Mouse (Mus musculus): ENCODE measurements around the gene Ring1. TPM values are rescaled to one million over a fixed set of nuclear protein-coding genes. Genes with fewer than 3 reads are reported as not detected.

Ring1 gene
- 1.3 TPM for polyA plus RNA-seq (2014; fragmentation: Illumina TruSeq; extraction: RNeasy Lipid Tissue Mini Kit (QIAGEN cat#74804); ENCODE audit: low read depth, low replicate concordance)

GRCm38 (mm10) chr17:34024317-34024821 lies at the start of gene Ring1:
Ring1 (minus strand) TSS chr17:34024680.

GRCm38 (mm10) chr17:34038878-34039561 lies 14.5 kb upstream of the Ring1 start, which contains the start of gene Col11a2:
Col11a2 (plus strand) TSS chr17:34039437.

GRCm38 (mm10) chr17:34031465-34032173 lies 7.1 kb upstream of the Ring1 start, which contains the start of the genes Slc39a7 and Rxrb:
Slc39a7 (minus strand) TSS chr17:34031682.
Rxrb (plus strand) TSS chr17:34031812.

GRCm38 (mm10) chr17:34027656-34028223 lies 3.3 kb upstream of the Ring1 start, which contains the start of gene H2-Ke6:
H2-Ke6 (minus strand) TSS chr17:34028060.

GRCm38 (mm10) chr17:34000150-34000537 lies 24.3 kb downstream of the Ring1 start, which contains the start of gene H2-K1:
H2-K1 (minus strand) TSS chr17:34000347.

Other genes starting within 250 kb of the Ring1 start
- gene Angptl4, start 242.8 kb downstream of the Ring1 start, polyA plus RNA-seq (2014; fragmentation: Illumina TruSeq; extraction: RNeasy Lipid Tissue Mini Kit (QIAGEN cat#74804); ENCODE audit: low read depth, low replicate concordance) = 0.36 TPM
- 15.3 TPM for gene Kank3, start 214.2 kb downstream of the Ring1 start, polyA plus RNA-seq (2014; fragmentation: Illumina TruSeq; extraction: RNeasy Lipid Tissue Mini Kit (QIAGEN cat#74804); ENCODE audit: low read depth, low replicate concordance)
- 54.7 TPM for gene Rps28, start 200.1 kb downstream of the Ring1 start, polyA plus RNA-seq (2014; fragmentation: Illumina TruSeq; extraction: RNeasy Lipid Tissue Mini Kit (QIAGEN cat#74804); ENCODE audit: low read depth, low replicate concordance)
- gene Ndufa7, start 200.1 kb downstream of the Ring1 start, polyA plus RNA-seq (2014; fragmentation: Illumina TruSeq; extraction: RNeasy Lipid Tissue Mini Kit (QIAGEN cat#74804); ENCODE audit: low read depth, low replicate concordance) = 19.3 TPM
- 36.7 TPM for gene Cd320, start 181.6 kb downstream of the Ring1 start, polyA plus RNA-seq (2014; fragmentation: Illumina TruSeq; extraction: RNeasy Lipid Tissue Mini Kit (QIAGEN cat#74804); ENCODE audit: low read depth, low replicate concordance)
- not detected for gene Gm7029, start 150.8 kb downstream of the Ring1 start, polyA plus RNA-seq (2014; fragmentation: Illumina TruSeq; extraction: RNeasy Lipid Tissue Mini Kit (QIAGEN cat#74804); ENCODE audit: low read depth, low replicate concordance)
- gene Kifc1, start 134.0 kb downstream of the Ring1 start, polyA plus RNA-seq (2014; fragmentation: Illumina TruSeq; extraction: RNeasy Lipid Tissue Mini Kit (QIAGEN cat#74804); ENCODE audit: low read depth, low replicate concordance) = 3.2 TPM
- 0.48 TPM for gene Platr17, start 119.5 kb downstream of the Ring1 start, polyA plus RNA-seq (2014; fragmentation: Illumina TruSeq; extraction: RNeasy Lipid Tissue Mini Kit (QIAGEN cat#74804); ENCODE audit: low read depth, low replicate concordance)
- 31.5 TPM for gene Daxx, start 115.3 kb downstream of the Ring1 start, polyA plus RNA-seq (2014; fragmentation: Illumina TruSeq; extraction: RNeasy Lipid Tissue Mini Kit (QIAGEN cat#74804); ENCODE audit: low read depth, low replicate concordance)
- 25.5 TPM for gene Tapbp, start 108.8 kb downstream of the Ring1 start, polyA plus RNA-seq (2014; fragmentation: Illumina TruSeq; extraction: RNeasy Lipid Tissue Mini Kit (QIAGEN cat#74804); ENCODE audit: low read depth, low replicate concordance)
- 3.0 TPM for gene Zbtb22, start 108.8 kb downstream of the Ring1 start, polyA plus RNA-seq (2014; fragmentation: Illumina TruSeq; extraction: RNeasy Lipid Tissue Mini Kit (QIAGEN cat#74804); ENCODE audit: low read depth, low replicate concordance)
- gene Rgl2, start 95.1 kb downstream of the Ring1 start, polyA plus RNA-seq (2014; fragmentation: Illumina TruSeq; extraction: RNeasy Lipid Tissue Mini Kit (QIAGEN cat#74804); ENCODE audit: low read depth, low replicate concordance) = 6.7 TPM
- gene Pfdn6, start 84.3 kb downstream of the Ring1 start, polyA plus RNA-seq (2014; fragmentation: Illumina TruSeq; extraction: RNeasy Lipid Tissue Mini Kit (QIAGEN cat#74804); ENCODE audit: low read depth, low replicate concordance) = 14.6 TPM
- 1.1 TPM for gene Wdr46, start 84.0 kb downstream of the Ring1 start, polyA plus RNA-seq (2014; fragmentation: Illumina TruSeq; extraction: RNeasy Lipid Tissue Mini Kit (QIAGEN cat#74804); ENCODE audit: low read depth, low replicate concordance)
- gene B3galt4, start 73.2 kb downstream of the Ring1 start, polyA plus RNA-seq (2014; fragmentation: Illumina TruSeq; extraction: RNeasy Lipid Tissue Mini Kit (QIAGEN cat#74804); ENCODE audit: low read depth, low replicate concordance) = 0.25 TPM
- 6.9 TPM for gene Vps52, start 68.9 kb downstream of the Ring1 start, polyA plus RNA-seq (2014; fragmentation: Illumina TruSeq; extraction: RNeasy Lipid Tissue Mini Kit (QIAGEN cat#74804); ENCODE audit: low read depth, low replicate concordance)
- gene Rps18, start 68.7 kb downstream of the Ring1 start, polyA plus RNA-seq (2014; fragmentation: Illumina TruSeq; extraction: RNeasy Lipid Tissue Mini Kit (QIAGEN cat#74804); ENCODE audit: low read depth, low replicate concordance) = 19.7 TPM
- 48.0 TPM for gene H2-K1, start 24.3 kb downstream of the Ring1 start, polyA plus RNA-seq (2014; fragmentation: Illumina TruSeq; extraction: RNeasy Lipid Tissue Mini Kit (QIAGEN cat#74804); ENCODE audit: low read depth, low replicate concordance)
- gene H2-Ke6, start 3.4 kb upstream of the Ring1 start, polyA plus RNA-seq (2014; fragmentation: Illumina TruSeq; extraction: RNeasy Lipid Tissue Mini Kit (QIAGEN cat#74804); ENCODE audit: low read depth, low replicate concordance) = 2.2 TPM
- 0.11 TPM for gene Slc39a7, start 7.0 kb upstream of the Ring1 start, polyA plus RNA-seq (2014; fragmentation: Illumina TruSeq; extraction: RNeasy Lipid Tissue Mini Kit (QIAGEN cat#74804); ENCODE audit: low read depth, low replicate concordance)
- gene Rxrb, start 7.1 kb upstream of the Ring1 start, polyA plus RNA-seq (2014; fragmentation: Illumina TruSeq; extraction: RNeasy Lipid Tissue Mini Kit (QIAGEN cat#74804); ENCODE audit: low read depth, low replicate concordance) = 0.55 TPM
- gene Col11a2, start 14.8 kb upstream of the Ring1 start, polyA plus RNA-seq (2014; fragmentation: Illumina TruSeq; extraction: RNeasy Lipid Tissue Mini Kit (QIAGEN cat#74804); ENCODE audit: low read depth, low replicate concordance) = 0.07 TPM
- not detected for gene H2-Oa, start 67.7 kb upstream of the Ring1 start, polyA plus RNA-seq (2014; fragmentation: Illumina TruSeq; extraction: RNeasy Lipid Tissue Mini Kit (QIAGEN cat#74804); ENCODE audit: low read depth, low replicate concordance)
- gene H2-DMa, start 94.9 kb upstream of the Ring1 start, polyA plus RNA-seq (2014; fragmentation: Illumina TruSeq; extraction: RNeasy Lipid Tissue Mini Kit (QIAGEN cat#74804); ENCODE audit: low read depth, low replicate concordance) = 1.9 TPM
- gene Brd2, start 98.0 kb upstream of the Ring1 start, polyA plus RNA-seq (2014; fragmentation: Illumina TruSeq; extraction: RNeasy Lipid Tissue Mini Kit (QIAGEN cat#74804); ENCODE audit: low read depth, low replicate concordance) = 414 TPM
- gene H2-DMb2, start 118.6 kb upstream of the Ring1 start, polyA plus RNA-seq (2014; fragmentation: Illumina TruSeq; extraction: RNeasy Lipid Tissue Mini Kit (QIAGEN cat#74804); ENCODE audit: low read depth, low replicate concordance) = not detected
- gene H2-DMb1, start 128.4 kb upstream of the Ring1 start, polyA plus RNA-seq (2014; fragmentation: Illumina TruSeq; extraction: RNeasy Lipid Tissue Mini Kit (QIAGEN cat#74804); ENCODE audit: low read depth, low replicate concordance) = 4.0 TPM
- 0.25 TPM for gene Tap1, start 162.9 kb upstream of the Ring1 start, polyA plus RNA-seq (2014; fragmentation: Illumina TruSeq; extraction: RNeasy Lipid Tissue Mini Kit (QIAGEN cat#74804); ENCODE audit: low read depth, low replicate concordance)
- 1.2 TPM for gene Psmb9, start 163.1 kb upstream of the Ring1 start, polyA plus RNA-seq (2014; fragmentation: Illumina TruSeq; extraction: RNeasy Lipid Tissue Mini Kit (QIAGEN cat#74804); ENCODE audit: low read depth, low replicate concordance)
- 0.14 TPM for gene Psmb8, start 173.0 kb upstream of the Ring1 start, polyA plus RNA-seq (2014; fragmentation: Illumina TruSeq; extraction: RNeasy Lipid Tissue Mini Kit (QIAGEN cat#74804); ENCODE audit: low read depth, low replicate concordance)
- gene Tap2, start 178.8 kb upstream of the Ring1 start, polyA plus RNA-seq (2014; fragmentation: Illumina TruSeq; extraction: RNeasy Lipid Tissue Mini Kit (QIAGEN cat#74804); ENCODE audit: low read depth, low replicate concordance) = not detected
- 0.11 TPM for gene H2-Ob, start 214.2 kb upstream of the Ring1 start, polyA plus RNA-seq (2014; fragmentation: Illumina TruSeq; extraction: RNeasy Lipid Tissue Mini Kit (QIAGEN cat#74804); ENCODE audit: low read depth, low replicate concordance)
- 5.3 TPM for gene H2-Ab1, start 233.0 kb upstream of the Ring1 start, polyA plus RNA-seq (2014; fragmentation: Illumina TruSeq; extraction: RNeasy Lipid Tissue Mini Kit (QIAGEN cat#74804); ENCODE audit: low read depth, low replicate concordance)